Mouse (Mus musculus): Measurements from ENCODE around the gene Gm42906.
A peak's percentile ranks its signal among the peaks of the same experiment; 100 is the strongest.

Gm42906 gene

DNA sequence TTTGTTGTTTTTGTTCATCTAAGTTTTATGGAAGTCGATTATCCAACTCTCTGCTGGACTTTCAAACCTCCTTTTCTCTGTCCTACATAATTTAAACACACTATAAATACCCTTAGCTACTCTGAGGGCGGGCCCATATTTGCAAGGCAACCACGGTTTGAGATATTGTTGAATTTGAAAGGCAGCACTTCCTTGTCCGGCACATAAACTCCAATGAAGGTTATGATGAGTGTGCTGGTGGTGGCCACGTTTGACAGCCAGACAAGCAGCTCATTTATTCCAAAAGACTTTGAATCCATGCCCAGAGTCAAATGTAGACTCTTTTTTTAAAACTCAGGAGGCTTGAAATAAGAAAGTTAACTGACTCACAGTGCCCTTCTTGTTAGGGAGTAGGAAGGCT is 33.3 kb downstream of the Gm42906 start:
- no peak for DNase-seq (ENCODE audit: low spot score in 2 of 2)

DNA sequence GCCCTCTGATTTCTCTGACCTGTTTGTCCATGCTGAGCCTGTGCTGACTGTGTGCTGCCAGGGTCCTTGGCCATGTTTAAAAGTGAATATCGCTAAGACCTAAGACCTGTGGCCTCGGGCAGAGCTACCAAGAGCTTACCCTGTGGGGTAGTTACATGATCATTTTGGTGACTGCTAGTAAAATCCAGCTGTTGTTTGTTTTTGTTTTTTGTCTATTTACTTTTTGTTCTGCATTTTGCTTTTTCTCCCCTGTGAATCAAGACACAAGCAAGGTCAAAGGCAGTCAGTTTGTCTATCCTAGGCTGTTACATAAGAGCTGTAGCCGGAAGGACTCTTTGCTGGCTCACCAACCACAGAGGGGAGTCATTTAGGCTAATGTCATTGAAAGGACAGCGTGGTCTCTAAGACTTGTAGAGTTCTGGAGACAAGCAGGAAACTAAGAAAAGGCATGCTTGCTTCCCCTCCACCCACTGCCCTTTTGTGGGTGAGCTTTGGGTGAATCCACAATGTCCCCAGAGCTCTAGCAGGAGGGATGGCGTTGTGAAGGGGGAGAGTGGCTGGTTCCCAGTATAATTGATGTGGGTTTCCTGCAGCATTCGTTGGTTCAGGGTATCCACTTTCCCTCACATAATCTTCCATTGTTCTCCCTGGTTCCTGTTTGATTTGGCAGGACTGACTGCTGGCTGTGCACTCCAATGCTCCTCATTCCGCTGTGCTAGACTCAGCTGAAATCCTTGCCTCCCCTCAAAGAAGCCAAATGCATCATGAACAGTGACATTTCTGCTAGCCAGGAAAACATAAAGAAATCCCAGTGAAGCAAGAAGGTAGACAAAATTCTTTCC is 33.9 kb downstream of the Gm42906 start:
- no peak for DNase-seq (ENCODE audit: low spot score in 2 of 2)

DNA sequence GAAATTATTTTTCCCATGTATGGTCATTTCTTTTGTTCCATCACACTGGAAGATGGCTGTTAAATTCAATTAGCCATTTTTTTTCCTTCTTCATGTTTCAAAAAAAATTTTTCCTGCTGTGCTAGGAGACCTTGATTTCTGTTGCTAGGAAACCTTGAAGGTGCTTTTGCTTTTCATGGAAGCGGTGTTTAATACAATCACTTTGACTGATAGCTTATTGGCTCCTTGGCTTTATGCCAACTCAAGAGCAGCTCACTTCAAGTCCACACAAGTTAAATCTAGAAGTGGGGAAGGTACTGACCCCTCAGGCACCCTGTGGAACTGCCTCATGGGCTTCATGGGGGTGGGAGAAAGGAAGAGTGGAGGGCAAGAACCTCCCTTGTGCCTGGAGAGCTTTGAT is 38.1 kb downstream of the Gm42906 start:
- no peak for DNase-seq (ENCODE audit: low spot score in 2 of 2)

DNA sequence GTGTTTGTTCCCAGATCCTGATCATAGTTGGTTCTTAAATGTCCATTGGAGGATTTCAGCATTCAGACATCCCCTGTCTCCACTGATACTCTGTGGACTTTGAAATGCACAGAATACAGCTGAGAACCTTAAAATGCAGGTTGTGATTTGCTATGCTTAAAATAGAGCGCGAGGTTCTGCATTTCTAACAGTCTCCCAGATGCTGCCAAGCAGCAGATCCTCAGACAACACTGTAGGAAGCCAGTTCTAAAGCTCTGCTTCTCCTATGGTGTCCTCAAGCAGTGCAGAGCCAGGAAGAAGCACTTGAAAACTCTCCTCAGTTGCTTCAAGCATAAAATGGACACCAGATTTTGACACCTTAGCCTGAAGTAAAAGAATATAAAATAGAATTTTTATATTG is 48.1 kb downstream of the Gm42906 start:
- no peak for DNase-seq (ENCODE audit: low spot score in 2 of 2)

DNA sequence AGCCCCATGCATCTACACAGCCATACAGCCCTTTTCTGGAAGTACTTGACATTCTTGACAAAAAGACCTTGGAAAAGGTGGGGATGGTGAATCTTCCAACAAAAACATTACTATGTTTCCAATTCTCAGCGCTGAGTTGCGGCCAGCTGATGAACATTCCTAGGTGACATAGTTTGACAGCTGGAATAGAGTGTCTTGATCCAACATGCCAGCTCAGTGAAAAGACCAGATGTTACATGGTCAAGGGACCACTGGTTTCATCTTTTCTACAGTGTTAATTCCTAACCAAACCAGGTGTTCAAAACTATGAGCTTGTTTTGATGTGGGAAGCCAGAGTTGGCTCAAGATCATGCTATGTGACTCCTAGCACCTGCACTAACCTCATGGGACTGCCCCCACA is 48.8 kb downstream of the Gm42906 start:
- no peak for DNase-seq (ENCODE audit: low spot score in 2 of 2)

DNA sequence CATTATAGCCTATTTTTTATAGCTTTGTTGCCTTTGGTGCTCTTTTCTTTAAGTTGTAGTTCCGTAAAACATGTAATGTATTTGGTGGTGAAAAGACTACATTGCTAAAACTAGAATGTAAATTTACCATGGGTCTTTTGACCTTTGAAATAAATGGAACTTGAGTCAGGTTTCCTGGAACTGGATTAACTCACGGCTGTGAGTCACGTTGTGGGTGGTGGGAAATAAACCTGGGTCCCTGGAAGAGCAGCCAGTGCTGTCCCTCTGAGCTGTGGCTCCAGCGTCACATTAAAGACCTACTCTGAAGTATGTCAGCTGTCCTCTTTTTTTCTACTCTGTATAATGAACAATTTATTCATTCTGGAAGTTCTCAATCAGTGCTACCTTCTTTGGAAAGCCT is 51.0 kb downstream of the Gm42906 start:
- DNase-seq (ENCODE audit: low spot score in 2 of 2) = no peak

DNA sequence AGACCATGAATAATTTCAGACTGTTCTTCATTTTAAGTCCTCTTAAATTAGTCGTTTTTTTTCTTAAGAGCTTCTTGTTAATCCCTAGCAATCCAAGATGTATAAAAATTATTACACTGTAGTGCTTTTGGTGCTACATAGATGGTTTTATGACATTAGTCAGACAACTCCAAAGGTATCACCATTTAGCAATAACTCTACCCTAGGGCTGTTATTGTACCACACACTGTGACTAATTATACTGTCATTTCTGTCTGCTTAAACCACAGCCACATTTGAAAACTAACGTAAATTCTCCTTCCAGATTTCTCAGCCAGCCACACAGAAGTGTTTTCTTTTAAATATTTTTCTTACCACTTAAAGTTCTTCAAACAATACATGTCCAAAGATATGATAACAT is 53.1 kb downstream of the Gm42906 start:
- DNase-seq (ENCODE audit: low spot score in 2 of 2) = no peak

DNA sequence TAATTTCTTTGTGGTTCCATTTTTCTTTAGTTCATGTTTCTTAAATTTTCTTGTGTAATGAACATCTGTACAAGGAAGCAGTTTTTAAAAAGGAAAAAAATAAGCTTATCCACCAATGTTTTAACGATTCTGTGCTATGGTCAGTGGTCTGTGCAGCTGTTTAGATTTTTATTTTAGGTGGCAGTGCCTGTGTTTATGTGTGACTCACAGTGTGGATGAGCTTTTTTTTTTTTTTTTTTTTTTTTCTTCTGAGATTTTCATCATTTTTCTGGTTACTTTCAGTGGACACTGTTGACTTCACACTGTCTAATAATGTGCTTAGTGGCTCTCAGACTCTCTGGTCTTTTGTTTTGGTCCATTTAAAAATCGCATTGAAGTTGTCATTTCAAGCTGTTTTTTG is 56.8 kb downstream of the Gm42906 start:
- no peak for DNase-seq (ENCODE audit: low spot score in 2 of 2)

DNA sequence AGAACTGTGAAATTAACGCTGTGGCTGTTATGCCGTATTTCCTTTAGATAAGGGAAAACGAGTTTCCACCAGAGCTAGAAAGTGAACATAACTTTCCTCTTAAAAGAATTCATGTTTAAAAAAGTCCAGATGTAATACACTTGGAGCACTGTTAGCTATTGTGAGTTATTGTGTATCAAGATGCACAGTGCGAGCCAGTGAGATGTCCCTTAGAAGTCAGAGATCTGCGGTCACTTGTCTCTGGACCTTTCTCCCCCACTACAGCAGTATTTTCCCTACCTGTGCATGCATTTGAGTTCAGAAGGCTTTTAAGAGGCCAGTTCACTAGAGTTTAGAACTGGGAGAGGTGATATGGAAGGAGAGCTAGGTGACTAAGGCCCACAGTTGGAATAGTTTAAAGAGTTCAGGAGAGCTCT is 58.6 kb downstream of the Gm42906 start:
- DNase-seq (ENCODE audit: low spot score in 2 of 2) = no peak

DNA sequence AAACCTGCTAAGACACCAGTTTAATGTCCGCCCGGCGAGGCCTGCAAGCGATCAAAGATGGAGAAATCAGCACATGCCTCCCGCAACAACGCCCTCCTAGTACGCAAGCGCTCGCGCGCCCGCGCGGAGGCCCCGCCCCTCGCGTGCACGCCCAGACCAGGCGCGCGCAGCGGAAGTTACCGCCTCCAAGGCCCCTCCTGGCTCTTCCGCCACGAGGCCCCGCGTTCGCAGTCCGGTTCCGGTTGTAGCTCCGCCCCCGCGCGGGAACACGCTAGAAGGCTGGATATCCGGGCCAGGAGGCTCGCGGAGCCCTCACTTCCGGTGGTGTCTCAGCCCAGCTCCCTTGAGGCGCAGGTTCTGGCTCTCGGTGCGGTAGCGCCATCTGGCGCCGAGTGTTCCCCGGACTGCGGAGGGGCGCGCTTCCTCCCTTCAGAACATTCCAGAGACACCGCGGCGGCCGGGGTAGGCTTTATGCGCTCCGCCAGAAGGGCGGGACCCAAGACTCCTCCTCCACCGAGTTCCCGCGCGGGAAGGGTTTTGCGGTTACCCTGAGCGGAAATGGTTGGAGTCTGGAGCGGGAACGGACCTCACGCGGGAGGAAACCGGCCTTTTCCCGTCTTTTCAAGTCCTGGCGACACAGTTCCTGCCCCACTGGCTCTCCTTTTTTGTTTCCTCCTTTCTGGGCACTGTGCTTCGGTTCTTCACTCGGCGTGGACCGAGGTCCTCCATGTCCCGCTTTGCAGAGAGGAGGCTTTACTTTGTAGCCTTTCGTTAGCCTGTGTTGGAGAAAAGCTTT is 59.4 kb downstream of the Gm42906 start:
- peak; percentile 100 for DNase-seq (ENCODE audit: low spot score in 2 of 2)

DNA sequence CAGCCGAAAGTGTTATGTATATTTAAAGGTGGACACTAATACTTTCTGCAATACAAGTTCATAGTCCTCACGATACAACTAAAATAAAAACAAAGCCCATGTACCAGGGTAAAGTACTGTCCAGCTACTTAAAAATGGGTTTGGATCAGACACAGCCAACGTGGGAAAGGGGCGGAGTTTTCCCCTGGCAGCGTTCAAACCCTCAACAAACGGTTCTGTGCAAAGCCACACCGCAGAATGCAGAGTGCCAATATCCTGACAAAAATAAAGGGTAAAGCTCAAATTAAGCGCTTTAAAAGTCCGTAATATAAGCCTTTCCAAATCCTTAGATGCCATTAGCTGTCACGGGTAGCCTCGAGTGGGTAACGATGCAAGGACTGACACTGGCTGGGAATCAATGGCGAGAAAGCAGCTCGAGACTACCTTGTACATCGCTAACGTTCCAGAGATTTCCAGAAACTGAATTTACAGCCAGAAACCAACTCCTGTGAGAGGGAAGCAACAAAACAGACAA is 60.0 kb downstream of the Gm42906 start:
- peak; percentile 16 to 49 for DNase-seq (ENCODE audit: low spot score in 2 of 2)

DNA sequence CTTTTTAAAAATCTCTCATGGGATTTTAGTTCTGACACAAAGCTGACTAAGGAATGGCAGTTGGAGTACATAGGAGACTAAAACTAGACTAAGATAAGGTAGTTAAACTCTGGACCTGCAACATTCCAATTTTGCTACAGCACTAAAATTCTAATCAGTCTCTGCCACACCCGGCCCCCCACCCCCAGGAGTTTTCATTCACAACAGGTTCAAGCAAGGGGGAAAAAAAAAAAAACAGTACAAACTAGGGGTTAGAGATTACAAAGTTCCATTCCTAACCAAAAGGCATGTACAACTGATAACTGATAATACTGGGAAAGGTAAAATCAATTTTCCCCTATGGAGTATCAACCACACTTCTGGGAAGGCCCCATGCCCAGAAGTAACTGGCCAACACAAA is 60.6 kb downstream of the Gm42906 start:
- DNase-seq (ENCODE audit: low spot score in 2 of 2) = no peak

DNA sequence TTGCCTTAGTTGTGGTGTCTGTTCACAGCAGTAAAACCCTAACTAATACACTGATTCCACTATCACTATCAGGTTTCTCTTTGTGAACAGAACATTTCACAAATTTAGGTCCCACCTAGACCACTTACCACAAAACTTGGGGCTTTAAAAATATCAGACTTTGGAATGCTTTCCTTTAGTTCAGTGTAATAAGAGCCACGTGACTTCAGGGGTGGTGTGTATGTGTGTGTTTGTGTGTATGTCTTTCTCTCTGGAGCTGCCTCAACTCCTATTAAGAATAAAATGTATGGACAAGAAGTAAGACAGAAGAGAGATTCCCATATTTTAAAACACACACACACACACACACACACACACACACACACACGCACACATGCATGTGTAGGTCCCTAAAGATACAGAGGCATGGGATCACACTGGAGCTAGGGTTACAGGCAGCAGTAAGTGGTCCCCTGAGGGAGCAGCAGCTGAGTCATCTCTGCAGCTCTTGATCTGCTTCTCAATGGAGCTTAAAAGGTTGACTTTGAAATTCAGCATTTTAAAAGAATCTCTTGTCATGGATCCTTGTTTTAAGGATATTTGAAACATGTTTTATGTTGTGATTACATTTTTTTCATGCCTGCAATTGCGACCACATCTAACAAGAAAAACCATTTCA is 64.5 kb downstream of the Gm42906 start:
- DNase-seq (ENCODE audit: low spot score in 2 of 2) = no peak

DNA sequence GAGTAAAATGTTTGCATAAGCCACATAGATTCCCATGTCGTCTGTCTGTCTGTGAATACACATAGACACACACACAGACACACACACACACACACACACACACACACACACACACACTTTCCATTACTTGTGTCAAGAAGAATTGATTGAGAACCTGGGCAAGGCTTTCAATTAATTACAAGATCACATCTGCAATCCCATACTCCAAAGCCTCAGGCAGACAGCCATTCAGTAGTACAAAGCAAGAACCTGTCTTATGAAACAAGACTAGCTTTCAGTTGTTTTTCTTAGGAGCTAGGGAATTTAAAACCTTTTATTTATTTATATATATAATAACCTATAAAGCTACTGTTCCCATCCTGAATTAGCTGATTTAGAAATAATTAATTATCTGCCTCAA is 78.3 kb downstream of the Gm42906 start:
- DNase-seq (ENCODE audit: low spot score in 2 of 2) = no peak

DNA sequence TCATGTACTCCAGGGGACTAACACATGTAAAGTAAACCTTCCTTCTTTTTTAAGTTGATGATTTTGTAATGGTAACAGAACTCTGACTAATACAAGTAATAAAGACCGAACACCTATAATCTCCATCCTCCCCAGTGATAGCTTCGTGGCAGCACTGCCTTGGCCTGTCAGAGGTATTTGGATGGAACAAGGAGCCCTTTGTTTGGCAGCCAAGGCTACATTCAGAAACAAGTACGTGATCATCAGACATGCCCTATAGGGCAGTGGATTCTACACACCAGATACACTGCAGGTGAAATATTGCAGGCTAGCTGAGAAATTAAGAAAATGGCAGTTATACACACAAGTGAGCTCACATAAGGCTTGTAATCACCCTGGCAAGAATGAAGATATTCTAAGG is 79.5 kb downstream of the Gm42906 start:
- no peak for DNase-seq (ENCODE audit: low spot score in 2 of 2)

DNA sequence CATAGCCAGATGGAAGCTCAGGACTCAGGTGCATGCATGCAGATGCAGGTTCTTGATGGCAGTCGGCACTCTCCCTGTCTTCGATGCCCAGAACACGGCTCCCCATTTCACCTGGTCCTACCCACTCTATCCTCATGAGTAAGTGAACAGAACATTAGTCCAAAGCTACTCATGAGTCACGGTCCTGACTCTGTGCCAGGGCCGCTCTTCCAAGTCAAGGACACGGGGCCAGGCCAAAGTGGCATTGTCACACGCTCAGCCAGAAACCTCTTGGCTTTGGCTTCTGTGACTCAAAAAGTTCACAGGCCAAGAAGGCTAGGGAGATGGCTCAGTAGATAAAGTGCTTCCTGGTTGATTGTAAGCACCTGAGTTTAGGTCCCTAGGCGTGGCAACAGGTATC is 81.3 kb downstream of the Gm42906 start:
- no peak for DNase-seq (ENCODE audit: low spot score in 2 of 2)

DNA sequence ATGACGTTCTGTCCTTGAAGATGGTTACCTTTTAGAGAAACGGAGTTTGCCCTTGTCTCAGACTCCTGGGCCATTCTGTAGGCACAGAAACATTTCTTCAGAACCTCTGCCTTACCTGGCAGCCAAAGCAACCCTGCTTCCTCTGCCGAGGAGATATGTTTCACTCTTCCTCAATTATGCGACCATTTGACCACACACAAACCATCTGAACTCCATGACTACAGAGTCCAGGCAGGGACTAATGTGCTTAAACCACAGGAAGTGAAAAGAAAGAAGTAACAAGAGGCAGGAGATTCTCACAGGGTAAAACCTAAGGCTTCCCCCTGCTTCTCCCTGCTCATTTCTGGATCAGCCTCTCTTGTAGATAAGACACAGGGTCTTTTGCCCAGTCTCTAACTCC is 83.2 kb downstream of the Gm42906 start:
- no peak for DNase-seq (ENCODE audit: low spot score in 2 of 2)

DNA sequence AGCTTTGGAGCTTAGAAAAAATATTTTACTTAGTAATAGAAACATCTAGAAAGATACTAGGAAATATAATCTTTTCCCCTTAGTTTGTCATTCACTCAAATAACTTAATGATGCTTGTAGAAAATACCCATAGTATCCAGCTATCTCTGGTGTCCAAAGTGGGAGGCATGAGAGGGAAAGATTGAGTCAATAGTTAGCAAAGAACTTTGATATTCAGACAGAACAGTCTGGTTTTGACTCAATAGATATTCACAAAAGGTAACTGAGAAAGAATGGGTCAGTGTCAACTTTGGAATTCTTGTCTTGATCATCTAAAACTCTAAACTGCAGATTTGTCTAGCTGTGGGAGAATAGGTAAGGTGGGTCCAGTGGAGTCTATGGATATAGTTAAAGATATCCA is 94.3 kb downstream of the Gm42906 start:
- DNase-seq (ENCODE audit: low spot score in 2 of 2) = no peak

DNA sequence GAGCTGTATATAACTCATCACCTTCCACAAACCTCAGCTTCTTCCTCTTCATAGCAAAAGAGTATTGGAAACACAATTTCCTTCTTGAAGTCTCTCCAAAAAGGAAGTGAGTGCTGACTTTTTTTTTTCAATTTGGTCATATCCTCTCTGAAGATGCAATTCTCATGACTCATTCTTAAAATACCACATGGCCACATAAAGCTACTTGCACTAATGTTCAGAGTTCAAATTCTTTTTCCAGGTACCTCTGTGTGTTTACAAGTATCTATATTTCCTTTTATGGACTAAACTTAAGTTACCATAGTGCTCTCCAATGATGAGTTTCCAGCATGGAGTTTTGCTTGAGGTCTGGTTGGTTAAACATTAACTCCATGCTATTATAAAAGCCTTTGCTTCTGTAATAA is 94.8 kb downstream of the Gm42906 start:
- no peak for DNase-seq (ENCODE audit: low spot score in 2 of 2)

DNA sequence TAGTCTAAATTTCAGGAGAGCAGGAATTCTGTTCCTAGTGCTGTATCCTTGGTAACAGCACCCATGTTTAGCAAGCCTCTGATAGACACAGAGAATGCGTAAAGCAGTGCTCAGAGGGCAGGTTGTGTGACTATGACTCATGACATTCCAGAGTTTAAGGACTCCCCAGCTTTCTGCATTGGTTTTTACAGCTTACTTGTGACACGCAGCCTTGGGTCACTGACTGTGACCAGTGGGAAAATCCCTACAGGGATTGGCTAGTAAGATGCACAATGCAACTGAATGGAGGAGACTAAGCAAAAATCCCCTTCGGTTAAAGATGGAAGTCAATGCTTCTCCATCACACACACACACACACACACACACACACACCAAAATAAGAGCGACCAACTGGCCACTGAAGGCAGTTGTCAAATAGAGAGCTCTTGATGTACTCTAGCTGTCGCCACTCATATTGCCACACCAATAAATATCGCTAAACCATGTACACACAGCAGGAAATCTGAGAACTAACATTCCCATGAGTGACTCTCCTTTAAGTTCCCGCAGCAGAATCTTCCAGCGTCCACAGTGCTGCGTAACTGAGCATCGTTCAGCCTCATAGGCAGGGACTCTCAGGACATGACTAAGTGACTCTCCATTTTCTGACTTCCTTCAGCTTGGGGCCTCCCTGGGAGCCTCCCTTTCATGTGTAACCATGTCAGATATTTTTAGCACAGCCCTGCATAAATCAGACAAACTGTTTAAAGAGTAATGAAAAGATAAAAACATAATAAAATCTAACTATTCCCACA is 112.0 kb downstream of the Gm42906 start:
- DNase-seq (ENCODE audit: low spot score in 2 of 2) = no peak

DNA sequence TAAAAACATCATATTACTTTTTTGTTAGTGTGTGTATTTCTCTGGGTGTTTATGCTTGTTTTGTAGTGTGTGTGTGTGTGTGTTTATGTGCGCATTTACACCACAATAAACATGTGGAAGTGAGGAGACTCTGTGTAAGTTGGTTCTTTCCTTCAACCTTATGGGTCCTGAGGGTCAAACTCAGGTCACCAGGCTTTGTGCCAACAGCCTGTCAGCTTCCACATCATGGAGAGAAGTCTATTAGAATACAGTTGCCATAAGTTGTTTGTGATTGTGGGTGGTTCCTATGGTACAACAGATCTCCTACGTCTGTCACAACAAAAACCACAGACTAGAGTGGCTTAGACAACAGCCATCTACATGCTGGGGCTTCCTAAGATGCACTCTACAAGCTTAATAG is 127.7 kb downstream of the Gm42906 start:
- DNase-seq (ENCODE audit: low spot score in 2 of 2) = no peak

DNA sequence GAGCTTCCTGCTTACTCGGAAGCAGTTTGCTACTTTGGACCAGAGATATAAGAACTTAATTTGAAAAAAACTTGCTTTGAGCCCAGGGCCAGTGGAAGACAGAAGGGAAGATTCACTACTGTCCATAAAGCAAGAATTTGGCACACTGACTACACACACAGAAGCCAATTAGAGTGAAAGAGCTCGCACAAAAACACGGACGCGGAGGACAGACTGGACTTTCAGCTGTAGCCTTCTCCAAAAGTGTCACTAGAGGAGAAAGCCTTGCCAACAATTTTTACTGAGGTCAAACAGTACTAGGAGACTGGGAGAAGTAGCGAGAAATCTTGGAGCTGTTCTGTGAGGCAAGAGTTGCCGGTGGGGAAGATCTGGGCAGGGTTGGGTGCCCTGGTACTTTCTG is 128.4 kb downstream of the Gm42906 start:
- DNase-seq (ENCODE audit: low spot score in 2 of 2) = no peak

Data from frontal cortex, postnatal 10 days (tissue).